Mouse (Mus musculus) liver, adult 2 months (tissue): ENCODE measurements around the gene Atp5h.

Experiments used
- CTCF ChIP-seq: fragments of 200-500 bp; IDR thresholded peaks from 2 replicates; pipeline ENCODE4 v1.5.1; 2011; ENCODE audit warnings: low read depth, low read length, control low read depth
- POLR2A ChIP-seq: fragments of 200-500 bp; IDR thresholded peaks from 2 replicates; pipeline ENCODE4 v1.6.1; 2011; ENCODE audit warnings: low read length, control low read depth; ENCODE audit not compliant: insufficient read depth; ENCODE audit errors: extremely low read depth

DNA sequence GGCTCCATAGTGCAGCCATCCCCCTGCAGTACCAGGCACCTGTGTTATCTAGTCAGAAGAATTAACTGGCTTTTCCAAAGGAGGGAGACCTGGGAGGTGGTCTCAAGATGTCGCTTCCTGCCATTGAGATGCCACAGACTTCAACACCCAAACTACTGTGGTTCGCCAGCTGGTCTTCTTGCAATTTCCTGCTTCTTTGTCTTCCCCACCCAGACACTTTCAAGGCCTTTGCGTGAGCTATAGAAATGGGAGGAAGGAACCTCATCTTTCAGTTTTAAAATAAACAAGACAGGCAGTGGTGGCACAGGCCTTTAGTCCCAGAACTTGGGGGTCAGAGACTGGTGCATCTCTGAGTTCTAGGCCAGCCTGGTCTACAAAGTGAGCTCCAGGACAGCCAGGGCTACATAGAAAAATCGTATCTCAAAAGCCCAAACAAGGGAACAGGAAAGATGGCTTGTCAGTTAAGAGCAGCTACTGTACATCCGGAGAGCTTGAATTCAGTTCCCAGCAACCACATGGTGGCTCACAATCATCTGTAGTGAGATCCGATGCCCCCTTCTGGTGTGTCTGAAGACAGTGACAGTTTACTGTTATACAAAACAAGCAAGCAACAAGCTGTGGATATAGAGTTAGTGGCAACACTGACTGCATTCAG, 11.4 kb downstream of the Atp5h start:
- TF ChIP-seq CTCF (no peak), POLR2A (no peak)
